Mouse (Mus musculus) liver (tissue): ENCODE results near the gene Pptc7.
A peak's percentile ranks its signal among the peaks of the same experiment; 100 is the strongest.
"Not testable (repeated sequence)": the region's sequence is repeated elsewhere in the genome, so short reads cannot be mapped to it uniquely, and the experiment has no call there.

Source experiments
- DNase-seq: peaks from one replicate; pipeline ENCODE4 v3.0.0-alpha.2; 2020; ENCODE audit warnings: mixed read lengths

The Pptc7 gene

GRCm38 (mm10) chr5:122302810-122303745 is 18.9 kb downstream of the Pptc7 start:
- DNase-seq = peak; percentile 32

GRCm38 (mm10) chr5:122303937-122304336 is 19.8 kb downstream of the Pptc7 start:
- no peak for DNase-seq

- DNase-seq = no peak
Observed at GRCm38 (mm10) chr5:122304541-122304940, 20.4 kb downstream of the Pptc7 start.

GRCm38 (mm10) chr5:122305472-122305871 is 21.3 kb downstream of the Pptc7 start:
- DNase-seq = no peak

- DNase-seq = no peak
Observed at GRCm38 (mm10) chr5:122306536-122306935, 22.4 kb downstream of the Pptc7 start.

- no peak for DNase-seq
Observed at GRCm38 (mm10) chr5:122310699-122311098, 26.5 kb downstream of the Pptc7 start.

GRCm38 (mm10) chr5:122311692-122312091 is 27.5 kb downstream of the Pptc7 start:
- no peak for DNase-seq

GRCm38 (mm10) chr5:122312346-122312745 is 28.2 kb downstream of the Pptc7 start:
- DNase-seq = no peak

- DNase-seq = no peak
Observed at GRCm38 (mm10) chr5:122312942-122313684, 28.9 kb downstream of the Pptc7 start.

- peak; percentile 26 for DNase-seq
Observed at GRCm38 (mm10) chr5:122314966-122315667, 31.0 kb downstream of the Pptc7 start.

- DNase-seq = no peak
Observed at GRCm38 (mm10) chr5:122317329-122318045, 33.3 kb downstream of the Pptc7 start.

- peak; percentile 25 for DNase-seq
Observed at GRCm38 (mm10) chr5:122318100-122318499, 33.9 kb downstream of the Pptc7 start.

- DNase-seq = not testable (repeated sequence)
Observed at GRCm38 (mm10) chr5:122318976-122319375, 34.8 kb downstream of the Pptc7 start.

- DNase-seq = no peak
Observed at GRCm38 (mm10) chr5:122319474-122320204, 35.5 kb downstream of the Pptc7 start.

GRCm38 (mm10) chr5:122320205-122320781 is 36.1 kb downstream of the Pptc7 start:
- DNase-seq = no peak

GRCm38 (mm10) chr5:122323523-122323922 is 39.4 kb downstream of the Pptc7 start:
- no peak for DNase-seq

- no peak for DNase-seq
Observed at GRCm38 (mm10) chr5:122324608-122325431, 40.7 kb downstream of the Pptc7 start.

GRCm38 (mm10) chr5:122325477-122325876 is 41.3 kb downstream of the Pptc7 start:
- no peak for DNase-seq

GRCm38 (mm10) chr5:122327283-122327682 is 43.1 kb downstream of the Pptc7 start:
- DNase-seq = no peak

- DNase-seq = no peak
Observed at GRCm38 (mm10) chr5:122330269-122330668, 46.1 kb downstream of the Pptc7 start.
